Mouse (Mus musculus): ENCODE measurements at regions not wholly inside any gene's neighbourhood (a gene's known extent, or its start where the extent isn't known, plus 50 kb on each side); places are given as distances from the start of the nearest gene placed in this dataset.

- peak in 1 of 2 experiments; percentile 6 for DNase-seq
- intact Hi-C loops (cut with DNase I), result no loop called here
These were observed 498.9 kb upstream of the Castor2 start for GRCm38 (mm10) chr5:133600630-133601029.

- no peak for DNase-seq
- intact Hi-C loops (cut with DNase I), result no loop called here
These were observed 501.4 kb upstream of the Castor2 start for GRCm38 (mm10) chr5:133598105-133598504.

GRCm38 (mm10) chr5:133586492-133586891 is 513.0 kb upstream of the Castor2 start:
- intact Hi-C loops (cut with DNase I), result no loop called here
- no peak for DNase-seq

- intact Hi-C loops (cut with DNase I), result loop anchor here (2.0 kb wide), 1 partner anchor 1356 kb away; no protein-coding TSS in a partner anchor
- peak; percentile 43 to 58 for DNase-seq
These were observed 514.3 kb upstream of the Castor2 start for GRCm38 (mm10) chr5:133585181-133585580.

GRCm38 (mm10) chr5:133576595-133576994 is 522.9 kb upstream of the Castor2 start:
- DNase-seq, result no peak
- intact Hi-C loops (cut with DNase I), result no loop called here

GRCm38 (mm10) chr5:133569096-133569495 is 530.4 kb upstream of the Castor2 start:
- intact Hi-C loops (cut with DNase I), result no loop called here
- DNase-seq, result peak in 1 of 2 experiments; percentile 19

GRCm38 (mm10) chr5:133566506-133566905 is 533.0 kb upstream of the Castor2 start:
- intact Hi-C loops (cut with DNase I), result no loop called here
- no peak for DNase-seq

GRCm38 (mm10) chr5:133550657-133551056 is 548.9 kb upstream of the Castor2 start:
- intact Hi-C loops (cut with DNase I), result no loop called here
- DNase-seq, result no peak

- intact Hi-C loops (cut with DNase I), result no loop called here
- no peak for DNase-seq
These were observed 557.3 kb upstream of the Castor2 start for GRCm38 (mm10) chr5:133542217-133542616.

GRCm38 (mm10) chr5:133532678-133533077 is 566.8 kb upstream of the Castor2 start:
- intact Hi-C loops (cut with DNase I), result no loop called here
- peak; percentile 4 to 14 for DNase-seq

GRCm38 (mm10) chr5:133505661-133506060 is 593.9 kb upstream of the Castor2 start:
- intact Hi-C loops (cut with DNase I), result no loop called here
- no peak for DNase-seq

GRCm38 (mm10) chr5:133487806-133488290 is 611.7 kb upstream of the Castor2 start:
- intact Hi-C loops (cut with DNase I), result no loop called here
- DNase-seq, result peak; percentile 73 to 80

- intact Hi-C loops (cut with DNase I), result no loop called here
- peak in 1 of 2 experiments; percentile 7 for DNase-seq
These were observed 617.0 kb upstream of the Castor2 start for GRCm38 (mm10) chr5:133482291-133483086.

GRCm38 (mm10) chr5:133479205-133479604 is 620.3 kb upstream of the Castor2 start:
- intact Hi-C loops (cut with DNase I), result loop anchor here (5.0 kb wide), 1 partner anchor 37 kb away; no protein-coding TSS in a partner anchor
- DNase-seq, result no peak

- DNase-seq, result no peak
- intact Hi-C loops (cut with DNase I), result no loop called here
These were observed 646.0 kb upstream of the Castor2 start for GRCm38 (mm10) chr5:133453349-133454049.

GRCm38 (mm10) chr5:133449926-133450325 is 649.6 kb upstream of the Castor2 start:
- no peak for DNase-seq
- intact Hi-C loops (cut with DNase I), result no loop called here

- intact Hi-C loops (cut with DNase I), result no loop called here
These were observed 698.7 kb upstream of the Castor2 start for GRCm38 (mm10) chr5:133400826-133401225.

GRCm38 (mm10) chr5:133389896-133390295 is 709.6 kb upstream of the Castor2 start:
- intact Hi-C loops (cut with DNase I), result no loop called here
- no peak for DNase-seq

More at GRCm38 (mm10) chr5:133400826-133401225, 698.7 kb upstream of the Castor2 start:
- DNase-seq, result no peak

GRCm38 (mm10) chr5:133389023-133389840 is 710.3 kb upstream of the Castor2 start:
- intact Hi-C loops (cut with DNase I), result no loop called here

More at GRCm38 (mm10) chr5:133389023-133389840, 710.3 kb upstream of the Castor2 start:
- no peak for DNase-seq
